8 mouse cellular contexts compared by ENCODE assay signal in genomic region chr2:33821677-33822607, GRCm38 (mm10).
A peak's percentile ranks its signal among the peaks of the same experiment; 100 is the strongest.
DNase-seq lines count a peak whose midpoint lies in the region; ATAC-seq and TF ChIP-seq lines count a peak whose summit lies in the region.

No protein-coding gene starts in this region.

- peaks cover 26% of the 10 kb centered on the region; the same call in 1 of the 2 replicates for H3K36me3 ChIP-seq in heart, postnatal 0 days (replicated peaks; ENCODE audit: control insufficient read depth, insufficient read depth, low read length)
- peaks cover 53% of the 10 kb centered on the region for H3K36me3 ChIP-seq in liver, embryonic 13.5 days
- peaks cover 9% of the 10 kb centered on the region; the same call in 1 of the 2 replicates for H3K36me3 ChIP-seq in neural tube, embryonic 11.5 days (ENCODE audit: control insufficient read depth, insufficient read depth, low read length)
- H3K36me3 ChIP-seq in stomach, embryonic 15.5 days: peaks cover 11% of the 10 kb centered on the region; the same call in 1 of the 2 replicates

- no peak overlapping the region for H3K27ac ChIP-seq in heart, postnatal 0 days (ENCODE audit: low read depth)
- H3K27ac ChIP-seq in liver, embryonic 13.5 days: peak overlapping the region; percentile 55
- H3K27ac ChIP-seq in neural tube, embryonic 11.5 days (ENCODE audit: low read depth, low read length): 0 out of 2 replicates have a peak overlapping the region, but pooled peaks have one; percentile 46
- no peak overlapping the region for H3K27ac ChIP-seq in stomach, embryonic 15.5 days

- TF ChIP-seq POLR2A in brain, embryonic 14.5 days (IDR thresholded peaks at IDR 0.05; ENCODE audit: borderline replicate concordance, extremely low read depth, insufficient read depth, insufficient read length, poor library complexity, severe bottlenecking): no peak

- ATAC-seq in CD4-positive, CD25-positive, alpha-beta regulatory T cell, adult 4 months: peak; percentile 62
- peak; percentile 87 for ATAC-seq in erythroid progenitor cell, adult 5-6 weeks (replicated peaks; ENCODE audit: low FRiP score, poor library complexity, severe bottlenecking)
- ATAC-seq in heart, postnatal 0 days (ENCODE audit: insufficient read depth, low read depth): peak; percentile 72
- peak; percentile 75 for ATAC-seq in liver, embryonic 13.5 days (ENCODE audit: low read depth)
- ATAC-seq in neural tube, embryonic 11.5 days (ENCODE audit: insufficient read depth, low FRiP score, low TSS enrichment): 0 out of 2 replicates have a peak, but pooled peaks have one; percentile 68
- peak; percentile 45; the same call in 1 of the 2 replicates for ATAC-seq in stomach, embryonic 15.5 days (ENCODE audit: insufficient read depth, low FRiP score, low read depth)

- WGBS in heart, postnatal 0 days: 30% methylated on average over 13 of the region's 13 CpGs
- WGBS in liver, embryonic 13.5 days (ENCODE audit: insufficient replicate concordance): 33% methylated on average over 13 of the region's 13 CpGs
- 24% methylated on average over 13 of the region's 13 CpGs for WGBS in neural tube, embryonic 11.5 days
- WGBS in stomach, embryonic 15.5 days: 29% methylated on average over 13 of the region's 13 CpGs

- DNase-seq in brain, embryonic 14.5 days (ENCODE audit: low read depth): peak; percentile 92
- peak; percentile 68 for DNase-seq in heart, postnatal 0 days (ENCODE audit: low spot score)
- DNase-seq in kidney, postnatal 25 days: peak; percentile 81 to 85
- DNase-seq in liver, embryonic 13.5 days: peak; percentile 71
- DNase-seq in neural tube, embryonic 11.5 days (ENCODE audit: low spot score): peak; percentile 87

- H3K9ac ChIP-seq in heart, postnatal 0 days (replicated peaks; ENCODE audit: low read depth, low read length): no peak overlapping the region
- H3K9ac ChIP-seq in liver, embryonic 13.5 days: peak overlapping the region; percentile 1; the same call in 1 of the 2 replicates
- no peak overlapping the region for H3K9ac ChIP-seq in neural tube, embryonic 11.5 days (ENCODE audit: low read length)
- no peak overlapping the region for H3K9ac ChIP-seq in stomach, embryonic 15.5 days

- H3K27me3 ChIP-seq in heart, postnatal 0 days (ENCODE audit: control insufficient read depth, insufficient read depth, low read length): no peaks in the 10 kb centered on the region
- H3K27me3 ChIP-seq in liver, embryonic 13.5 days: no peaks in the 10 kb centered on the region
- H3K27me3 ChIP-seq in neural tube, embryonic 11.5 days (ENCODE audit: control insufficient read depth, insufficient read depth, low read length): no peaks in the 10 kb centered on the region
- no peaks in the 10 kb centered on the region for H3K27me3 ChIP-seq in stomach, embryonic 15.5 days (replicated peaks)

- no peak overlapping the region for H3K4me2 ChIP-seq in heart, postnatal 0 days (ENCODE audit: low read depth, low read length)
- H3K4me2 ChIP-seq in liver, embryonic 13.5 days: no peak overlapping the region
- H3K4me2 ChIP-seq in neural tube, embryonic 11.5 days (ENCODE audit: low read depth): no peak overlapping the region
- H3K4me2 ChIP-seq in stomach, embryonic 15.5 days: no peak overlapping the region

- no peak overlapping the region for H3K4me3 ChIP-seq in heart, postnatal 0 days (ENCODE audit: low read depth, low read length)
- H3K4me3 ChIP-seq in liver, embryonic 13.5 days (replicated peaks): no peak overlapping the region
- H3K4me3 ChIP-seq in neural tube, embryonic 11.5 days (ENCODE audit: low read depth, low read length): no peak overlapping the region
- no peak overlapping the region for H3K4me3 ChIP-seq in stomach, embryonic 15.5 days (replicated peaks)

- H3K9me3 ChIP-seq in heart, postnatal 0 days (replicated peaks; ENCODE audit: control insufficient read depth, low read length): no peaks in the 10 kb centered on the region
- no peaks in the 10 kb centered on the region for H3K9me3 ChIP-seq in liver, embryonic 13.5 days (replicated peaks)
- no peaks in the 10 kb centered on the region for H3K9me3 ChIP-seq in neural tube, embryonic 11.5 days (ENCODE audit: control insufficient read depth, low read length)
- no peaks in the 10 kb centered on the region for H3K9me3 ChIP-seq in stomach, embryonic 15.5 days

- TF ChIP-seq CTCF in brain, embryonic 14.5 days (IDR thresholded peaks at IDR 0.05; ENCODE audit: borderline replicate concordance, extremely low read depth, insufficient read depth, insufficient read length): peak; percentile 99
- TF ChIP-seq CTCF in heart, postnatal 0 days (IDR thresholded peaks at IDR 0.05; ENCODE audit: low read depth): peak; percentile 99

- H3K4me1 ChIP-seq in heart, postnatal 0 days (ENCODE audit: control insufficient read depth, insufficient read depth): no peaks in the 10 kb centered on the region
- H3K4me1 ChIP-seq in liver, embryonic 13.5 days (replicated peaks): peaks cover 25% of the 10 kb centered on the region
- no peaks in the 10 kb centered on the region for H3K4me1 ChIP-seq in neural tube, embryonic 11.5 days (ENCODE audit: control insufficient read depth, insufficient read depth, low read length)
- H3K4me1 ChIP-seq in stomach, embryonic 15.5 days: no peaks in the 10 kb centered on the region

- TF ChIP-seq EP300 in heart, postnatal 0 days (IDR thresholded peaks at IDR 0.05; ENCODE audit: low read depth): no peak

Comparison
In these comparisons a context has a peak if more than half of its experiments do, and no peak if none do; other contexts are left out.
1. H3K27ac ChIP-seq: peak in liver, embryonic 13.5 days (single experiment) and neural tube, embryonic 11.5 days (single experiment); none in heart, postnatal 0 days (single experiment) and stomach, embryonic 15.5 days (single experiment).
2. Peak in every context shown above with its lines, with median percentiles within 50 percentile points of each other: ATAC-seq and DNase-seq.